Mouse (Mus musculus) heart, postnatal 4 days (tissue): ENCODE data around the gene Frmpd3. TPM values are rescaled to one million over a fixed set of nuclear protein-coding genes. Genes with fewer than 3 reads are reported as not detected.

Experiments used
- DNase-seq: peaks from one replicate; pipeline ENCODE4 v3.0.0; 2021
- microRNA-seq, 2 experiments: library from miRNA; unstranded; fragments of <30 nt; microRNA quantifications; one replicate each; pipeline ENCODE4 v1.2.0; 2021 to 2022
- total RNA-seq, 2 experiments: library from RNA; stranded (reverse); gene quantifications; 2 replicates each; pipeline ENCODE4 v1.2.3; 2021

Frmpd3 gene
- total RNA-seq, 2 experiments from 2014 or later, result not detected

- peak; percentile 6 for DNase-seq
These were observed 114.9 kb downstream of the Frmpd3 start for GRCm38 (mm10) chrX:140456751-140457491.

GRCm38 (mm10) chrX:140457502-140457901, 115.4 kb downstream of the Frmpd3 start:
- no peak for DNase-seq

GRCm38 (mm10) chrX:140478231-140478630, 136.2 kb downstream of the Frmpd3 start:
- DNase-seq, result no peak

GRCm38 (mm10) chrX:140479171-140479570, 137.1 kb downstream of the Frmpd3 start:
- peak; percentile 60 for DNase-seq

Small RNA genes lying within 50 kb of the gene (microRNA-seq; reads per million reads assigned to microRNA genes)
- 4.9 to 7.9 reads per million in 2 experiments for gene Mir3475

Other genes with a start within 250 kb of the Frmpd3 start
- 10 to 100 TPM; 29.9 to 31.2 TPM for gene Prps1, start 114.3 kb downstream of the Frmpd3 start, total RNA-seq